8 mouse cellular contexts compared by ENCODE assay signal in the genomic region with DNA sequence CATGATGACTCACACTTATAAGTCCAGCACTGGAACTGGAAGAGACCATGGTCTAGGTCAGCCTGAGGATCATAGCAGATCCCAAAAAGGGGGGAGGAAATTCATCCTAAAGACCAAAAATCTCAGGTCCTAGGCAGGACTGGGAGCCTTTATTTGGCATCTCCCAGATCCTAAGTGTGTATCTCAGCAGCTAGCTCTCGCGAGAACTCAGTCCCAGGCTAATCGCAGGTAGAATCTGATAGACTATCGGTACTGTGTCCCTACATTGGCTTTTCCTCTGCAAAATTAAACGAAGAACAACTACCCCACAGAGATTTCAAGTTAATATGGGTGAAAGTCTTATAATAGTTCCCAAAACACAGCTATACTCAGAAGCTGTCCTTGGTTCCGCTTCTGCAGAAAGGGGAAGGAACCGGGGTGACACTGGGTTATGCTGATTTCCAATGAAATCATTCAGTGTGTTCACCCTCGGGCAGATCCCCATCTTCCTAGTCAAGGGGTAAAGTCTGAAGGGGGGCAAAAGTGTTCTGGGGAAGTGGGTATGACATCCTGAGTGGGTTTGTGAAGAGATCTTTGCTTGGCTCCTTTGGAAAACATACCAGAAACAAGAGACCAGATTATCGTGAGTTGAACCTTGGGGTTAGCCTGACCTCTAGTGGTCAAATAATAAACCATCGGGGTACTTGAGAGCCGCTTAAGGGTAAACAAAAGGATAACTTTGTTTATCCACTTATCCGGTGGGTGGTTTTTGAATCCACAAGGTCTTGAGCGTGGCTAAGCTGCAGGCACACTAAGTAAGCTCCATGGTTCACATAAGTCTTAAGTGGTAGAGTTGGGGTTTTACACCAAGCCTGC. TPM values are rescaled to one million over a fixed set of nuclear protein-coding genes. Genes with fewer than 3 reads are reported as not detected.
DNase-seq lines count a peak whose midpoint lies in the region; ATAC-seq and TF ChIP-seq lines count a peak whose summit lies in the region.

No protein-coding gene starts in this region.

- no peaks in the 10 kb centered on the region for H3K9me3 ChIP-seq in liver, postnatal 0 days (ENCODE audit: low read length)
- no peaks in the 10 kb centered on the region for H3K9me3 ChIP-seq in liver, embryonic 12.5 days (replicated peaks)
- H3K9me3 ChIP-seq in midbrain, embryonic 16.5 days (replicated peaks; ENCODE audit: control insufficient read depth, low read length, poor library complexity, severe bottlenecking) = no peaks in the 10 kb centered on the region

- 28% methylated on average over 13 of the region's 13 CpGs for WGBS in liver, postnatal 0 days (ENCODE audit: insufficient replicate concordance)
- WGBS in liver, embryonic 12.5 days (ENCODE audit: insufficient replicate concordance) = 27% methylated on average over 13 of the region's 13 CpGs
- WGBS in midbrain, embryonic 16.5 days = 41% methylated on average over 13 of the region's 13 CpGs

- TF ChIP-seq EP300 in liver, postnatal 0 days (IDR thresholded peaks at IDR 0.05; ENCODE audit: low read depth) = no peak

- peak; percentile 42 for DNase-seq in liver, postnatal 0 days
- DNase-seq in R1 (ENCODE audit: low read depth, low spot score) = peak; percentile 78
- peak; percentile 84 for DNase-seq in embryo, embryonic 10 days (ENCODE audit: low spot score)
- DNase-seq in left cerebral cortex, postnatal 14 days (ENCODE audit: low spot score in 2 of 2) = peak; percentile 49 to 70
- DNase-seq in testis, postnatal 14 days (ENCODE audit: low spot score) = no peak

- no peak overlapping the region for H3K9ac ChIP-seq in liver, postnatal 0 days (replicated peaks)
- H3K9ac ChIP-seq in liver, embryonic 12.5 days = no peak overlapping the region
- H3K9ac ChIP-seq in midbrain, embryonic 16.5 days (ENCODE audit: low read depth, low read length) = no peak overlapping the region

- intact Hi-C loops in left cerebral cortex, postnatal 14 days (cut with DNase I) = loop anchor here (2.0 to 5.0 kb wide), 2 partner anchors 248 to 449 kb away; a partner anchor contains a TSS

- ATAC-seq in liver, postnatal 0 days = peak; percentile 36; the same call in 1 of the 2 replicates
- ATAC-seq in liver, embryonic 12.5 days = no peak
- peak; percentile 88 to 89 for ATAC-seq in hematopoietic stem cell, adult 5-6 weeks (replicated peaks in 1 of 2; ENCODE audit: insufficient read depth in 1 of 2, low FRiP score in 2 of 2, low TSS enrichment in 1 of 2, low read depth in 1 of 2, poor library complexity in 2 of 2, severe bottlenecking in 2 of 2)
- peak; percentile 39; the same call in 1 of the 2 replicates for ATAC-seq in midbrain, embryonic 16.5 days

- no peaks in the 10 kb centered on the region for H3K27me3 ChIP-seq in liver, postnatal 0 days (ENCODE audit: insufficient read depth, low read length)
- no peaks in the 10 kb centered on the region for H3K27me3 ChIP-seq in liver, embryonic 12.5 days (replicated peaks)
- H3K27me3 ChIP-seq in midbrain, embryonic 16.5 days (ENCODE audit: control insufficient read depth, insufficient read depth, low read depth, low read length) = no peaks in the 10 kb centered on the region; the same call in 1 of the 2 replicates

- no peak overlapping the region for H3K4me2 ChIP-seq in liver, postnatal 0 days (ENCODE audit: low read depth, low read length)
- H3K4me2 ChIP-seq in liver, embryonic 12.5 days = no peak overlapping the region
- H3K4me2 ChIP-seq in midbrain, embryonic 16.5 days (ENCODE audit: low read length) = no peak overlapping the region

- no peaks in the 10 kb centered on the region for H3K4me1 ChIP-seq in liver, postnatal 0 days (ENCODE audit: insufficient read depth)
- H3K4me1 ChIP-seq in liver, embryonic 12.5 days = no peaks in the 10 kb centered on the region
- no peaks in the 10 kb centered on the region for H3K4me1 ChIP-seq in midbrain, embryonic 16.5 days (ENCODE audit: control insufficient read depth, insufficient read depth, low read length)

- H3K27ac ChIP-seq in liver, postnatal 0 days (ENCODE audit: low read depth) = peak overlapping the region; percentile 26; the same call in 1 of the 2 replicates
- no peak overlapping the region for H3K27ac ChIP-seq in liver, embryonic 12.5 days
- no peak overlapping the region for H3K27ac ChIP-seq in midbrain, embryonic 16.5 days (ENCODE audit: low read length)

- H3K36me3 ChIP-seq in liver, postnatal 0 days (replicated peaks; ENCODE audit: insufficient read depth, low read length) = no peaks in the 10 kb centered on the region
- H3K36me3 ChIP-seq in liver, embryonic 12.5 days = no peaks in the 10 kb centered on the region
- no peaks in the 10 kb centered on the region for H3K36me3 ChIP-seq in midbrain, embryonic 16.5 days (ENCODE audit: control insufficient read depth, insufficient read depth, low read length)

- TF ChIP-seq CTCF in liver, postnatal 0 days (IDR thresholded peaks at IDR 0.05; ENCODE audit: low read depth) = peak; percentile 74

- no peak overlapping the region for H3K4me3 ChIP-seq in liver, postnatal 0 days (ENCODE audit: low read depth, low read length)
- H3K4me3 ChIP-seq in liver, embryonic 12.5 days = no peak overlapping the region
- H3K4me3 ChIP-seq in midbrain, embryonic 16.5 days (ENCODE audit: low read depth, low read length) = no peak overlapping the region

RNA-seq across cellular contexts. Expression of a gene that starts 45.5 kb away (rescaled TPM):
- 7.8 and 8.7 TPM in 2 replicates for polyA plus RNA-seq in liver, postnatal 0 days (2015; fragmentation: Nextera tagmentation; extraction: Ambion mirVana)
- polyA plus RNA-seq in liver, embryonic 12.5 days (2016; fragmentation: Nextera tagmentation; extraction: Ambion mirVana) = 15.8 and 17.6 TPM in 2 replicates
- total RNA-seq in hematopoietic stem cell, adult 5-6 weeks (2017) = 96.3 and 97.9 TPM in 2 replicates
- total RNA-seq in left cerebral cortex, postnatal 14 days (2021) = 10 to 100 TPM; 62.2 to 62.9 TPM
- polyA plus RNA-seq in midbrain, embryonic 16.5 days (2015; fragmentation: Nextera tagmentation; extraction: Ambion mirVana) = 23.4 and 23.9 TPM in 2 replicates
